Mouse (Mus musculus): Measurements from ENCODE around the gene Slc8b1. TPM values are rescaled to one million over a fixed set of nuclear protein-coding genes. Genes with fewer than 3 reads are reported as not detected.
A peak's percentile ranks its signal among the peaks of the same experiment; 100 is the strongest.

Slc8b1 gene
- polyA plus RNA-seq, 1 experiment from 2014 or later: 0.67 TPM

DNA sequence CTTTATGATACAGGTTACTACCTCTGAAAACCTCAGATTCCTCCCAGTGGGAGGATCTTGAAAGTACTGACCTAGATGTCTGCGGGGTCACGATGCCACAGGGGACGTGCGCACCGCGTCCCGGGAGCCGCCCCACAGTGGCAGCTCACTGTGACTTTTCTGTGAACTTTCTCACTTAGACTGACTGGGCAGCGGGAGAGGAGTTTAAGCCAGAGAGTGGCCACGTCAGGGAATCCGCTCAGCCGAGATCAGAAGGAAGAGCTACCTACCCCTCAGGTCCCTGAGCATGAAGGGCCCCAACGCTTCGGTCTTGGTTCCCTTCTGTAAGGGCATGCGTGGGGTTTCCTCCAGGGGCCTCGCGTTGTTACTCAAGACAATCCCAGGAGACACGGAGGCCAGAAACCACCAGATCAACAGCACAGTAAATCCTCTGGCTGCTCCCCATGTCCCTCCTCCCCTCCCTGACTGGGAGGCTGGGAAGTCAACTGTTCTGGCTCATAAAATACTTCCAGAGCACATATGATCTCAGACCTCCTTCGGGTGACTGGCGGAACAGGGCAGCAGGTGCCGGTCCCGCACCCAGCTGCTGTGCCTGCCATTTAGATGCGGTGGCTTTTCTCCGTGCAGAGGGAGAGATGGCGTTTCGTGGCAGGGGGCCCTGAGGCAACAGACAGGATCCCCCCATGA lies 68.4 kb downstream of the Slc8b1 start:
- peaks cover 13% of the 10 kb centered on the region for H3K4me1 ChIP-seq (ENCODE audit: control insufficient read depth, insufficient read depth, low read length)
- H3K27me3 ChIP-seq (replicated peaks; ENCODE audit: control insufficient read depth, insufficient read depth, low read length): no peaks in the 10 kb centered on the region
- 72% methylated on average over 26 of the region's 26 CpGs for WGBS
- H3K9ac ChIP-seq (ENCODE audit: low read length): no peak overlapping the region
- H3K4me2 ChIP-seq (ENCODE audit: low read length): no peak overlapping the region
- no peak overlapping the region for H3K4me3 ChIP-seq (ENCODE audit: low read depth, low read length)
- peaks cover 28% of the 10 kb centered on the region for H3K36me3 ChIP-seq (ENCODE audit: control insufficient read depth, insufficient read depth, low read length)
- peak overlapping the region; percentile 70 for H3K27ac ChIP-seq (ENCODE audit: low read depth, low read length)
- ATAC-seq (peak; percentile 38), DNase-seq (ENCODE audit: low spot score) (peak; percentile 49)
- H3K9me3 ChIP-seq (replicated peaks; ENCODE audit: control insufficient read depth, low read length): no peaks in the 10 kb centered on the region

DNA sequence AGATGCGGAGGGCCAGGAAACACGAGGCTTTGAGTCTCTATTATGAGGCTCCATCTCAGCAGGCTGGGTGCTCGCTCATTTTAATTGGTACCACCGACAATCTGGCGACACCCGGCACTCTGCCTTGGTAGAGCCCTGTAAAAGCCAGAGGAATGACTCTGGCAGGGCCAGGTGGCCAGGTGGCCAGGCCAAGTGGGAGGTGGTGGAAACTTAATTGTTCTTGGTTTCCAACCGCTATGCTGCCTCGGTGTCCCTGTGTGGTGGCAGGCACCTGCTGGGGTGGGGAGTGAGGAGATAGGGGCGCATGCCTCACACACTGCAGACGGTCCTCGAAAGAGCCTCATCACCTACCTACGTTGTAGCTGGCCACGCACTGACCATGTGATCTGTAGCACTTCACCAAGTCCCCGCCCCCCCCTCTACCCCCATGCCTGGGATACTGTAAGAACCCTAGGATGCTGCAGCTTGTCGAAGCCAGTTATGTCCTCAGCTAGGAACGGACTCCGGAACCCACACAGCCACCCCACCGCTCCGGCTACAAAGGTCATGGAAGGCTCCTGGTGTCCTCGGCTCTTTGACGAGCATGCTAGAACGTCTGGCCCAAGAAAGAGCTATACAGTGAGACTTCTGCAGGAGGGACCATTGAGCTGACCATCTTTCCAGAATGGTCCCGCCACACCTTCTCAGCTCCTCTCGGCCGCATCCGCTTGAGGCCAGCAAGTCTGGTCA lies 69.1 kb downstream of the Slc8b1 start:
- no peak overlapping the region for H3K4me3 ChIP-seq (ENCODE audit: low read depth, low read length)
- peak; percentile 54 for ATAC-seq
- no peaks in the 10 kb centered on the region for H3K9me3 ChIP-seq (replicated peaks; ENCODE audit: control insufficient read depth, low read length)
- H3K27ac ChIP-seq (ENCODE audit: low read depth, low read length): peak overlapping the region; percentile 70
- H3K4me2 ChIP-seq (ENCODE audit: low read length): no peak overlapping the region
- DNase-seq (ENCODE audit: low spot score): peak; percentile 61
- WGBS: 81% methylated on average over 26 of the region's 26 CpGs
- no peaks in the 10 kb centered on the region for H3K27me3 ChIP-seq (replicated peaks; ENCODE audit: control insufficient read depth, insufficient read depth, low read length)
- no peak overlapping the region for H3K9ac ChIP-seq (ENCODE audit: low read length)
- peaks cover 28% of the 10 kb centered on the region for H3K36me3 ChIP-seq (ENCODE audit: control insufficient read depth, insufficient read depth, low read length)
- peaks cover 13% of the 10 kb centered on the region for H3K4me1 ChIP-seq (ENCODE audit: control insufficient read depth, insufficient read depth, low read length)

DNA sequence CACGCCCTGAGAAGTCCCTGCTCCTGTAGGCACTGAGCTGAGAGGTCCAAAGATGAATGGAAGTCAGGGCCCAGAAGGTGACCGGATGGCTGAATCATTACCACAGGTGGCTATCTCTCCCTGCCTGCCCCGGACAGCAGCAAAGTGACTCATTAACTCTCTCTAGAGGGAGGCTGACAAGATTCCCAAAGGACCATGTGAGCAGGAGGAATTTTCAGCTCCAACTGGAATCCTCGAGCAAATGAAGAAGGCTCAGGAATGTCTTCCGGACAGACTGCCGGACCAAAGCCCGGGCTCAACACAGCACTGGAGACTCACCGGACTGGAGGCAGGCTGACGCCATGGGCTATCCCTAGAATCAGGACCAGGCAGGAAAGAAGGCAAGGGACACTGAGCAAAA lies 71.0 kb downstream of the Slc8b1 start:
- no peak overlapping the region for H3K27ac ChIP-seq (ENCODE audit: low read depth, low read length)
- peaks cover 28% of the 10 kb centered on the region for H3K36me3 ChIP-seq (ENCODE audit: control insufficient read depth, insufficient read depth, low read length)
- no peak overlapping the region for H3K4me3 ChIP-seq (ENCODE audit: low read depth, low read length)
- ATAC-seq: no peak
- no peaks in the 10 kb centered on the region for H3K27me3 ChIP-seq (replicated peaks; ENCODE audit: control insufficient read depth, insufficient read depth, low read length)
- DNase-seq (ENCODE audit: low spot score): no peak
- no peak overlapping the region for H3K9ac ChIP-seq (ENCODE audit: low read length)
- no peak overlapping the region for H3K4me2 ChIP-seq (ENCODE audit: low read length)
- no peaks in the 10 kb centered on the region for H3K9me3 ChIP-seq (replicated peaks; ENCODE audit: control insufficient read depth, low read length)
- 93% methylated on average over 9 of the region's 9 CpGs for WGBS
- peaks cover 17% of the 10 kb centered on the region for H3K4me1 ChIP-seq (ENCODE audit: control insufficient read depth, insufficient read depth, low read length)

DNA sequence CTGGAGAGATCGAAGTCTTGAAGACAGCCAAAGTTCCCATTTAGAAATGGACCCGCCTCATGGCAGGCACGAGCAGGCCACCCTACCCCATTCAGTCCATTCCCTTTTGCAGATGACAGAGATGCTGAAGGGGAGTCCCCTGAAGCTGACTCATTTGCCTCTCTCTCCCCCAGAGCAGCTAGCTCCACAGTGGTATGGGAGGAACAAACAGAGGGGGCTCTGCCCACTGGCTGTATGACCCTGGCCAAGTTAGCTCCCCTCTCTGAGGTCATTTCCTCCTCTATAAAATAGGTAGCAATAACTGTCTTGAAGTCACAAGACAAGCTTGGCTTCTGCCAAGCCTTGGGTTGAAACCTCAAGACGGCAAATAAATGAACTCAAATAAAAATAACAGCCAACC lies 72.5 kb downstream of the Slc8b1 start:
- Histone ChIP-seq H3K4me2 (ENCODE audit: low read length) (no peak overlapping the region), H3K27me3 (replicated peaks; ENCODE audit: control insufficient read depth, insufficient read depth, low read length) (no peaks in the 10 kb centered on the region), H3K4me3 (ENCODE audit: low read depth, low read length) (no peak overlapping the region), H3K4me1 (ENCODE audit: control insufficient read depth, insufficient read depth, low read length) (peaks cover 25% of the 10 kb centered on the region), H3K27ac (ENCODE audit: low read depth, low read length) (no peak overlapping the region), H3K9me3 (replicated peaks; ENCODE audit: control insufficient read depth, low read length) (no peaks in the 10 kb centered on the region), H3K9ac (ENCODE audit: low read length) (no peak overlapping the region), H3K36me3 (ENCODE audit: control insufficient read depth, insufficient read depth, low read length) (peaks cover 28% of the 10 kb centered on the region)
- DNase-seq (ENCODE audit: low spot score): no peak
- no peak for ATAC-seq
- WGBS: 95% methylated on average over 4 of the region's 4 CpGs

Other genes starting within 250 kb of the Slc8b1 start
- 3.5 and 5.1 TPM in 2 replicates for gene Lhx5, start 79.5 kb upstream of the Slc8b1 start, polyA plus RNA-seq (2014; fragmentation: Nextera tagmentation; extraction: Ambion mirVana)
- 2.2 and 3.2 TPM in 2 replicates for gene Sdsl, start 38.4 kb upstream of the Slc8b1 start, polyA plus RNA-seq (2014; fragmentation: Nextera tagmentation; extraction: Ambion mirVana)
- not detected in 2 replicates for gene Sds, start 34.6 kb upstream of the Slc8b1 start, polyA plus RNA-seq (2014; fragmentation: Nextera tagmentation; extraction: Ambion mirVana)
- 14.8 and 16.2 TPM in 2 replicates for gene Plbd2, start 7.5 kb upstream of the Slc8b1 start, polyA plus RNA-seq (2014; fragmentation: Nextera tagmentation; extraction: Ambion mirVana)
- gene Tpcn1, start 77.5 kb downstream of the Slc8b1 start, polyA plus RNA-seq (2014; fragmentation: Nextera tagmentation; extraction: Ambion mirVana): 10.5 and 13.3 TPM in 2 replicates
- gene Iqcd, start 77.8 kb downstream of the Slc8b1 start, polyA plus RNA-seq (2014; fragmentation: Nextera tagmentation; extraction: Ambion mirVana): 2.0 and 2.4 TPM in 2 replicates
- 15.9 and 18.3 TPM in 2 replicates for gene Rita1, start 101.4 kb downstream of the Slc8b1 start, polyA plus RNA-seq (2014; fragmentation: Nextera tagmentation; extraction: Ambion mirVana)
- 26.9 and 33.1 TPM in 2 replicates for gene Ddx54, start 101.6 kb downstream of the Slc8b1 start, polyA plus RNA-seq (2014; fragmentation: Nextera tagmentation; extraction: Ambion mirVana)
- gene Cfap73, start 123.1 kb downstream of the Slc8b1 start, polyA plus RNA-seq (2014; fragmentation: Nextera tagmentation; extraction: Ambion mirVana): 0.19 and 0.57 TPM in 2 replicates
- 1.5 and 3.2 TPM in 2 replicates for gene Rasal1, start 137.6 kb downstream of the Slc8b1 start, polyA plus RNA-seq (2014; fragmentation: Nextera tagmentation; extraction: Ambion mirVana)
- gene Dtx1, start 200.8 kb downstream of the Slc8b1 start, polyA plus RNA-seq (2014; fragmentation: Nextera tagmentation; extraction: Ambion mirVana): 27.5 and 35.5 TPM in 2 replicates
- 0.11 and 0.42 TPM in 2 replicates for gene Oas2, start 238.7 kb downstream of the Slc8b1 start, polyA plus RNA-seq (2014; fragmentation: Nextera tagmentation; extraction: Ambion mirVana)

All from forebrain, embryonic 14.5 days (tissue).